Comparison of ENCODE assay signal across 10 mouse cellular contexts in the genomic region with DNA sequence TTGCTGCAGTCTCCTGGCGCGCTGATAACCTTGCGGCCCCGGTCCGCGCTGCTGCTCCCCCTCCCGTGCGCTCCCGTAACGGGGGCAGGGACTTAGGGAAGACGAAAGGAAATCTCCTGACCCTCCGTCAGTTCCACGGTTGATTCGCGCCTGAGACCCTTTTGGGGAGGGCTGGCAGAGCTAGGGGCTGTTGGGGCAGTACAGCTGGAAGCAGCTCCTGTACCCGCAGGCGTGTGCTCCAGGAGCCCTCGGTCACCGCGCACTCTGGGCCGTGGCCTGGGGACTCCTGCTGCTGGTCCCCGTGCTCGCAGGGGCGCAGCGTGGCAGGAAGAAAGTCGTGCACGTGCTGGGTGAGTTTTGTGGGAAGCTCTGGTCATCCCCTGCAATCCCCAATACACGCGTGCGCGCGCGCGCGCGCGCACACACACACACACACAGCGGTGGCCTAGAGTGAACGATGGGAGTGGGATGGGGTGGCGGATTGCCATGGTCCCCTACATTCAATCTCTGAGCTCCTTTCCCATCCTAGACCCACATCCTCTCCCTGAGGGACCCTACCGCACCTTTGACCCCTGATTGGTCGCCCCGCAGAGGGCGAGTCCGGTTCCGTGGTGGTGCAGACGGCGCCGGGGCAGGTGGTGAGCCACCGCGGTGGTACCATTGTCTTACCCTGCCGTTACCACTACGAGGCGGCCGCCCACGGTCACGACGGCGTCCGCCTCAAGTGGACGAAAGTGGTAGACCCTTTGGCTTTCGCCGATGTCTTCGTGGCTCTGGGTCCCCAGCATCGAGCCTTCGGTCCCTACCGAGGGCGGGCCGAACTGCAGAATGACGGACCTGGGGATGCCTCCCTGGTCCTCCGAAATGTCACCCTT. TPM values are rescaled to one million over a fixed set of nuclear protein-coding genes. Genes with fewer than 3 reads are reported as not detected.
DNase-seq lines count a peak whose midpoint lies in the region; ATAC-seq and TF ChIP-seq lines count a peak whose summit lies in the region.
"Had no signal": no experiment of that assay in that cellular context is flagged by ENCODE, and none has a peak within 500 bp of the region (broad histone marks: within the 10 kb centered on the region; RNA-seq: fewer than 3 reads in every experiment).

No protein-coding gene starts in this region.

- DNase-seq in heart, adult 11 months, result no peak
- peak; percentile 67 for DNase-seq in retina, postnatal 1 day
- no peak for DNase-seq in ovary, postnatal 14 days (ENCODE audit: low spot score)
- no peak for DNase-seq in T-cell, adult 2 months (ENCODE audit: low spot score)

- H3K9ac ChIP-seq in heart, embryonic 16.5 days (ENCODE audit: low read length), result peak overlapping the region; percentile 53
- peak overlapping the region; percentile 6; the same call in 1 of the 2 replicates for H3K9ac ChIP-seq in embryonic facial prominence, embryonic 15.5 days
- H3K9ac ChIP-seq in limb, embryonic 12.5 days (replicated peaks), result peak overlapping the region; percentile 47; the same call in 1 of the 2 replicates

- 3% methylated on average over 71 of the region's 71 CpGs for WGBS in heart, embryonic 16.5 days
- WGBS in embryonic facial prominence, embryonic 15.5 days, result 2% methylated on average over 71 of the region's 71 CpGs
- 2% methylated on average over 70 of the region's 71 CpGs for WGBS in limb, embryonic 12.5 days

- H3K36me3 ChIP-seq in heart, embryonic 16.5 days (ENCODE audit: control insufficient read depth, insufficient read depth), result no peaks in the 10 kb centered on the region
- H3K36me3 ChIP-seq in embryonic facial prominence, embryonic 15.5 days, result no peaks in the 10 kb centered on the region
- no peaks in the 10 kb centered on the region for H3K36me3 ChIP-seq in limb, embryonic 12.5 days
- H3K36me3 ChIP-seq: G1E had no signal

- peak overlapping the region; percentile 56 for H3K4me3 ChIP-seq in heart, embryonic 16.5 days (ENCODE audit: low read length)
- H3K4me3 ChIP-seq in bone marrow macrophage, adult 2 months (ENCODE audit: insufficient read depth, low read length), result peak overlapping the region; percentile 59
- H3K4me3 ChIP-seq in embryonic facial prominence, embryonic 15.5 days (replicated peaks), result peak overlapping the region; percentile 40
- H3K4me3 ChIP-seq in limb, embryonic 12.5 days (replicated peaks), result peak overlapping the region; percentile 43

- TF ChIP-seq CTCF in bone marrow macrophage, adult 2 months (IDR thresholded peaks at IDR 0.05; ENCODE audit: low read depth, low read length), result no peak

- peaks cover 71% of the 10 kb centered on the region for H3K27me3 ChIP-seq in heart, embryonic 16.5 days (ENCODE audit: control insufficient read depth, insufficient read depth, low read length)
- peaks cover 79% of the 10 kb centered on the region for H3K27me3 ChIP-seq in embryonic facial prominence, embryonic 15.5 days
- H3K27me3 ChIP-seq in limb, embryonic 12.5 days, result peaks cover 85% of the 10 kb centered on the region

- H3K27ac ChIP-seq in heart, embryonic 16.5 days (ENCODE audit: low read length), result no peak overlapping the region
- H3K27ac ChIP-seq in bone marrow macrophage, adult 2 months (ENCODE audit: insufficient read depth, low read depth, low read length), result no peak overlapping the region
- H3K27ac ChIP-seq in embryonic facial prominence, embryonic 15.5 days (replicated peaks), result no peak overlapping the region
- H3K27ac ChIP-seq in limb, embryonic 12.5 days, result no peak overlapping the region
- H3K27ac ChIP-seq: macrophage had no signal

- no peak for ATAC-seq in heart, embryonic 16.5 days (replicated peaks; ENCODE audit: extremely low read depth, insufficient read depth, low FRiP score)
- ATAC-seq in embryonic facial prominence, embryonic 15.5 days (ENCODE audit: insufficient number of reproducible peaks, low FRiP score, low TSS enrichment, low read depth), result no peak; the same call in 1 of the 2 replicates
- no peak for ATAC-seq in limb, embryonic 12.5 days (ENCODE audit: insufficient number of reproducible peaks, insufficient read depth, low FRiP score, low TSS enrichment, low read depth)

- peaks cover 16% of the 10 kb centered on the region for H3K4me1 ChIP-seq in heart, embryonic 16.5 days (ENCODE audit: control insufficient read depth, insufficient read depth, low read length)
- peaks cover 3% of the 10 kb centered on the region for H3K4me1 ChIP-seq in bone marrow macrophage, adult 2 months (ENCODE audit: control insufficient read depth, insufficient read depth, low read length)
- peaks cover 30% of the 10 kb centered on the region for H3K4me1 ChIP-seq in embryonic facial prominence, embryonic 15.5 days
- peaks cover 24% of the 10 kb centered on the region for H3K4me1 ChIP-seq in limb, embryonic 12.5 days (replicated peaks)

- H3K4me2 ChIP-seq in heart, embryonic 16.5 days (ENCODE audit: low read depth, low read length), result peak overlapping the region; percentile 87
- H3K4me2 ChIP-seq in embryonic facial prominence, embryonic 15.5 days (replicated peaks), result peak overlapping the region; percentile 66
- peak overlapping the region; percentile 75 for H3K4me2 ChIP-seq in limb, embryonic 12.5 days

- TF ChIP-seq POLR2A in bone marrow macrophage, adult 2 months (IDR thresholded peaks at IDR 0.05; ENCODE audit: borderline replicate concordance, low read depth, low read length), result no peak

- no peaks in the 10 kb centered on the region for H3K9me3 ChIP-seq in heart, embryonic 16.5 days (replicated peaks; ENCODE audit: control insufficient read depth, low read length)
- H3K9me3 ChIP-seq in embryonic facial prominence, embryonic 15.5 days (replicated peaks), result no peaks in the 10 kb centered on the region
- H3K9me3 ChIP-seq in limb, embryonic 12.5 days, result 0 out of 2 replicates have a peak, but pooled peaks cover 3% of the 10 kb centered on the region

RNA-seq across cellular contexts. Expression of gene Hapln4, which starts 1.2 kb away (rescaled TPM):
- polyA plus RNA-seq in heart, embryonic 16.5 days (2015; fragmentation: Nextera tagmentation; extraction: Ambion mirVana), result 0.04 TPM in 1 of 2 replicates, not detected in the other
- not detected in 2 replicates for polyA plus RNA-seq in bone marrow macrophage, adult 2 months (2012; ENCODE audit: insufficient read depth, insufficient read length, missing spikeins)
- polyA plus RNA-seq in embryonic facial prominence, embryonic 15.5 days (2015; fragmentation: Nextera tagmentation; extraction: Ambion mirVana), result 0.43 and 0.56 TPM in 2 replicates
- not detected in 2 replicates for polyA plus RNA-seq in limb, embryonic 12.5 days (2016; fragmentation: Nextera tagmentation; extraction: Ambion mirVana)
- polyA plus RNA-seq: G1E had no signal

RNA-seq across cellular contexts. Expression of gene Tm6sf2, which starts 11.7 kb away (rescaled TPM):
- 0.96 and 1.4 TPM in 2 replicates for polyA plus RNA-seq in heart, embryonic 16.5 days (2015; fragmentation: Nextera tagmentation; extraction: Ambion mirVana)
- not detected in 2 replicates for polyA plus RNA-seq in bone marrow macrophage, adult 2 months (2012; ENCODE audit: insufficient read depth, insufficient read length, missing spikeins)
- 1.4 and 2.1 TPM in 2 replicates for polyA plus RNA-seq in embryonic facial prominence, embryonic 15.5 days (2015; fragmentation: Nextera tagmentation; extraction: Ambion mirVana)
- polyA plus RNA-seq in limb, embryonic 12.5 days (2016; fragmentation: Nextera tagmentation; extraction: Ambion mirVana), result 0.79 and 0.96 TPM in 2 replicates

RNA-seq across cellular contexts. Expression of gene Ncan, which starts 36.2 kb away (rescaled TPM):
- 0.13 and 0.22 TPM in 2 replicates for polyA plus RNA-seq in heart, embryonic 16.5 days (2015; fragmentation: Nextera tagmentation; extraction: Ambion mirVana)
- polyA plus RNA-seq in bone marrow macrophage, adult 2 months (2012; ENCODE audit: insufficient read depth, insufficient read length, missing spikeins), result not detected in 2 replicates
- polyA plus RNA-seq in embryonic facial prominence, embryonic 15.5 days (2015; fragmentation: Nextera tagmentation; extraction: Ambion mirVana), result 0.79 and 1.5 TPM in 2 replicates
- polyA plus RNA-seq in limb, embryonic 12.5 days (2016; fragmentation: Nextera tagmentation; extraction: Ambion mirVana), result 0.56 and 1.1 TPM in 2 replicates
- polyA plus RNA-seq: G1E, macrophage had no signal

RNA-seq across cellular contexts. Expression of gene Sugp1, which starts 41.8 kb away (rescaled TPM):
- polyA plus RNA-seq in heart, embryonic 16.5 days (2015; fragmentation: Nextera tagmentation; extraction: Ambion mirVana), result 30.0 and 30.4 TPM in 2 replicates
- polyA plus RNA-seq in bone marrow macrophage, adult 2 months (2012; ENCODE audit: insufficient read depth, insufficient read length, missing spikeins), result 23.4 and 25.5 TPM in 2 replicates
- 44.3 and 45.1 TPM in 2 replicates for polyA plus RNA-seq in embryonic facial prominence, embryonic 15.5 days (2015; fragmentation: Nextera tagmentation; extraction: Ambion mirVana)
- polyA plus RNA-seq in limb, embryonic 12.5 days (2016; fragmentation: Nextera tagmentation; extraction: Ambion mirVana), result 55.9 and 58.9 TPM in 2 replicates

RNA-seq across cellular contexts. Expression of gene Mau2, which starts 41.9 kb away (rescaled TPM):
- 38.4 and 42.9 TPM in 2 replicates for polyA plus RNA-seq in heart, embryonic 16.5 days (2015; fragmentation: Nextera tagmentation; extraction: Ambion mirVana)
- 47.2 and 51.1 TPM in 2 replicates for polyA plus RNA-seq in bone marrow macrophage, adult 2 months (2012; ENCODE audit: insufficient read depth, insufficient read length, missing spikeins)
- 52.7 and 61.3 TPM in 2 replicates for polyA plus RNA-seq in embryonic facial prominence, embryonic 15.5 days (2015; fragmentation: Nextera tagmentation; extraction: Ambion mirVana)
- 62.7 and 65.3 TPM in 2 replicates for polyA plus RNA-seq in limb, embryonic 12.5 days (2016; fragmentation: Nextera tagmentation; extraction: Ambion mirVana)
